Mouse (Mus musculus): Measurements from ENCODE around the gene Slc35e2.
A peak's percentile ranks its signal among the peaks of the same experiment; 100 is the strongest.

Slc35e2 gene

GRCm38 (mm10) chr4:155575521-155575920 is 25.7 kb upstream of the Slc35e2 start:
- DNase-seq (ENCODE audit: low spot score in 2 of 2), result no peak

GRCm38 (mm10) chr4:155577132-155577531 is 24.1 kb upstream of the Slc35e2 start:
- DNase-seq (ENCODE audit: low spot score in 2 of 2), result no peak

DNA sequence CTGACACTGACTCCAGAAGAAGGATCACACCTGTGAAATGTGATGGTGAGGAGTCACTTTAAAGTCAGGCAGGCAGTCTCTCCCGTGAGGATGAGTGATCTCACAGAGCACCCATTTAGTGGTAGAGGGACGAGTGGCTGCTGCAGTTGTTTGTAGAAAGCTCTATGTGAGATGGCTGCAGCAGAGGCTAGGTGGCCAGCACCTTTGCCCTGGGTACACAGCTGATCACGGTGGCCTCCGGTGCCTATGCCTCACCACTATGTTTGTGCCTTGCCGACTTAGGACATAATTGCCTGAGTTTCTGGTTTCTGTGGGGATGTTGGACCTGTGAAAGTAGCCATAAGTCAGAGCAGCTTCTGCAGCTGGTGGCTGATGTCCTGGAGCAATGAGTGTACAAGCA is 23.5 kb upstream of the Slc35e2 start:
- DNase-seq (ENCODE audit: low spot score in 2 of 2), result no peak

DNA sequence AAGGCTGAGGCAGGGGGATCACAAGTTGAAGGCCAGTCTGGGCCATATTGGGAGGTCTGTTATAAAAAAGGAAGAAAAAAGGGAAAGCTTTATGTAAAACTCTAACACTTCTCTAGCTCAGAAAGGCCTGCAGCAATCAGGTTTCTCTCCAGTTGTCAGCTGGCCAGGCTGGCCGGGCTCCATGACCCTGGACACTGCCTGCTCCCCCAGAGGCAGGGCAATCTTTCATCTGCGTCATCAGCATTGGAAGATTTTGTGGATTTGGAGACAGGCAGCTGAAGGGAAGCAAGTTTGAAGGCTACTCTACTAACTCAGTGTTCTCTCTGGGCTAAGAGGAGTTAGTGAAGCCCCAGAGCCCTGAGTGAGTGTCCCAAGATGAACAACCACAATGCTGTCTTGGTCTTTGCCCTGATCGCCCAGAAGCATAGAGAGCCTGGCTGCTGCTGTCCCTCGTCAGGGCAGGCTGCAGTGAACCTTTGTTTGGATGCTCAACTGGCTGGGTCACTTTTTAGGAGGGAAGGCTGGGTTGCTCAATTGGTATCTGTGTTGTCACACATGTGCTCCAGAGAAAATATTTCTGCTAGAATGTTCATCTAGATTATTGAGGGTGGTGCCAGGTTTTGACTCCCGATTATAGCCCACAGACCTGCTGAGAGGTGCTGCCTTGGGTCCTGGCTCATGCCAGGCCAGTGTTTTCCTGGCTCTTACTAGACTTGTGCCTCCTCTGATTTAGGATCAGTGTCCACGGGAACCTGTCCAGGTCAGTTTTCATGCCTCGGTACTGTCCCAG is 22.7 kb upstream of the Slc35e2 start:
- DNase-seq (ENCODE audit: low spot score in 2 of 2), result no peak

DNA sequence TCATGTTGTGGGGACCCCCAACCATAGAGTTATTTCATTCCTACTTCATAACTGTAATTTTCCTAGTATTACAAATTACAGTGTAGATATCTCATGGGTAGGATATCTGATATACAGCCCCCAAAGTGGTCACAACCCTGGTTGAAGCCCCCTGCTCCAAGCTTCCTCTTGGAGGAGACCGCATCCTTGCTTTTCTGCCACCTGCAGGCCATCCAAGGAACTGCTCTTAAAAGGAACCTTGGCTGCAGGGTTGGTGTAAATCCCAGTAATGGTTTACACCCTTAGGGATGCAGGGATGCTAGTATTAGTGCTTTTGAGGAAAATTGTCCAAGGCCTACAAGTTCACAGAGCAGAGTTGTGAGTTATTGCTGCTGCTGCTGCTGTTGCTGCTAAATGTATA is 20.8 kb upstream of the Slc35e2 start:
- DNase-seq (ENCODE audit: low spot score in 2 of 2), result peak in 1 of 2 experiments; percentile 34

DNA sequence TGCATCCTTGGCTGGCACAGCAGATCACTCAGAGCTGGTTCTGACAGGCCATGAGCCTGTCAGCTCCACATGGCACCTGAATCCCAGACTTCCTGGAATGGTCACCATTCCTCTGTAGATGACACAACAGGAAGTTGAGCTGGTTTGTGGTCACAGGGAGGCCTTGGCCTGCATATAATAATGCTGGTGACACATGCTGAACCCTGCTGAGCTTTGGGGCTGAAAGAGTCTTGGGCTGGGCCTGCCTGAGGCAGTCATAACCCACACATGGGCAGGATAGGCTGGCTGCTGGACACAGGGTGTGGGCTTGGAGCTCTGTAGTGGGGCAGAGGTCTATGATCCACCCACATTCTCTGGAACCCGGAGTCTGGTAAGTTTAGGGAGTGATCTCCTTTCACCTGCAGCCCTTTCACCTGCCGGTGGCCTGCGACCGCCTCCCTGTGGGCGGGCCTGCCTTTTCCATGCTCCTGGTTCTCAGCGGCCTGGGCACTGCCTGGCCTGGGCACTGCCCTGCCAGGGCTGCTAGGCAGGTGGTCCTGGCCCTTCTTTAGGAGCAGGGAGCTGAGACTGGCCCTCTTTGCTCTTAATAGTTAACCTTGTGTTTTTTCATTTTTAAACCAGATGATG is 18.8 kb upstream of the Slc35e2 start:
- DNase-seq (ENCODE audit: low spot score in 2 of 2), result no peak

DNA sequence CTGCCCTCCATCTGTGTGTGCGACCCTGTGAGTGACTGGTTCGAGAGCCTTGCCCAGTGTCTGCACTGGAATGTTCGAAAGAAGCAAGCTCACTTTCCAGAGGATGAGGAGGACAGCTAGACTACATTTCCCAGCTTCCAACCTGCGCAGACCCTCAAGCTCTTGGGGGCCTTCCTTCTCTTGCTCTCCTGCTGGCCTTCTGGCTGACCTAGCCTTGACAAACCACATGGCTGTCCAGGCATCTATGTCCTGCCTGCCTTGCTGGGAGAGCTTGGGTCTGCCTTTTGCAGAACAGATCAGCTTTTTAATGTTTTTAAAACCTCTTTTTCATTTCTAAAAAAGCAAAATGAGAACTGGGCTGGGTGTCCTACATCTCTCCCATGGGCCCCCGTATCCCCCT is 11.9 kb upstream of the Slc35e2 start:
- no peak for DNase-seq (ENCODE audit: low spot score in 2 of 2)

DNA sequence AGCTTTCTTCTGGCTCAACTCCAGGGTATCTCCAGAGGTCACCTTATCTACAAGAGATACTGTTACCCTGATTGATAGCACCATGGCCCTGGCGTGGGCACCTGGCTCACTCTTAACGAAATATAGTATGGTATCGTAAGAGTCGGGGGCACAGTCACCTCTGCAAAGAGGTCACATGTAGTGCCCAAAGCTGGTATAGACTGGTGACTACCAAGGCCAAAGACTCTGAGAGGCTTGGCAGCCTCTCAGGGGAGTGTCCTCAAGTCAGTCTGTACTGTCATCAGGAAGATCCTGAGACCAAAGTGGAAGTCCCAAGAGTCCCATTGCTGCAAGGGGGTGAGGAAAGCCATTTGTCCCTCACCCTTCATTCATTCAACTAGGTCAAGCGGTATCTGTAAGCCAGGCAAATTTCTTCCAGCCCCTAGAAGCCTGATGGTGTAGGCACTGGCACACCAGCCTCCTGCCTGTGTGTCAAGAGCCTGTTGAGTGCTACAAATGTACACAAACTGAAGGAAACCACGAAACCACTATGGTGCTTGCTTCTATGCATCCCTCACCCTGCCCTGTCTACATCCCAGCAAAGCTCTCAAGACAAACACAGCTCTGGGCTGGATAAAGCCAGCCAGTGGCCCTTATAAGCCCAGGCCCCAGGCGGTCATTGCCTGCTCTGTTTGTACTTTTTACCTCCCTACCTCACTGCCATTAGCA is 10.1 kb upstream of the Slc35e2 start:
- no peak for DNase-seq (ENCODE audit: low spot score in 2 of 2)

DNA sequence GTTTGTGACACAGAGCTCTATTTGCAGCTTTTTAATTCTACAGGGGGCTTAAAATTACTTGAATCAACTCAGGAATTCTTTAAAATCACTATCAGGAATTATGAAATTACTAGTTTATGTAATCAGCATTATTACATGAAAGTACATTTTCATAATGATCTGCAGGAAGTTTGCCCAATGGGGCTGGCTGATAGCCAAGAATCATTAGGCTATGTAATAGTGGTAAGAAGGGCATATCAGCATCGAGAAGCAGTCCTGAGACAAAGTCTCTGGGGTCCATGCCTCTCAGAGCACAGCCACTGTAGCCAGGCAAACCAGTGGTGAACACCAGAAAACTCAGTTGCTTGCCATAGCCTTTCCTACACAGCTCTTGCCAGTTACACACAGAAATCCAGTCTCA is 7.4 kb upstream of the Slc35e2 start:
- DNase-seq (ENCODE audit: low spot score in 2 of 2), result no peak

- no peak for DNase-seq (ENCODE audit: low spot score in 2 of 2)
Measured at GRCm38 (mm10) chr4:155595777-155596176, 5.4 kb upstream of the Slc35e2 start.

- no peak for DNase-seq (ENCODE audit: low spot score in 2 of 2)
Measured at GRCm38 (mm10) chr4:155596606-155597005, 4.6 kb upstream of the Slc35e2 start.

- no peak for DNase-seq (ENCODE audit: low spot score in 2 of 2)
Measured at GRCm38 (mm10) chr4:155598536-155598935, 2.7 kb upstream of the Slc35e2 start.

DNA sequence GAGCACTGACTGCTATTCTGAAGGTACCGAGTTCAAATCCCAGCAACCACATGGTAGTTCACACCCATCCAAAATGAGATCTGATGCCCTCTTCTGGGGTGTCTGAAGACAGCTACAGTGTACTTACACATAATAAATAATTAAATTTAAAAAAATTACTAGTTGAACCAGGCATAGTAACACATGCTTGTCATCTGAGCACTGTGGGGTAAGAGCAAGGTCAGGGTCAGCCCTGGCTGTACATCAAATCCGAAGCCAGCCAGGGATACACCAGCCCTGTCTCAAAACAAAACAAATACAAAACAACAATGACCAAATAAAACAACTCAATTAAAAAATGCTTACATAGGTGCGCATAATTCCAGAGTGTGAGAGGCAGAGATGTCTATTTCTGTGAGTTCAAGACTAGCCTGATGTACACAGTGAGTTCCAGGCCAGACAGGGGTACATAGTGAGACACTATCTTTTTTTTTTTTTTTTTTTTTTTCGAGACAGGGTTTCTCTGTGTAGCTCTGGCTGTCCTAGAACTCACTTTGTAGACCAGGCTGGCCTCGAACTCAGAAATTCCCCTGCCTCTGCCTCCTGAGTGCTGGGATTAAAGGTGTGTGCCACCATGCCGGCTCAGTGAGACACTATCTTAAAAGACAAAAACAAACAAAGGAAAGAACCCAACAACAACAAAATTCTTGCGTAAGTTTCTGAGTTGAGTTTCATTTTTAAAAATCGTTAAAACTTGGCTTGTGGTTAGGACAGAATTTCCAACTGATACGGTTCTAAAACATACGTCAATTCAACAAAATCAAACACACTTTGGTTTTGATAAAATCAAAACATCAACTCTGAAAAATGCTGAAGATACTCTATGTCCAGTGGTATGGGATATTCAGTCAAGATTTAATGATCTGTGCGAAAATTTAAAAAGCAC is 1.1 kb upstream of the Slc35e2 start:
- no peak for DNase-seq (ENCODE audit: low spot score in 2 of 2)

- no peak for DNase-seq (ENCODE audit: low spot score in 2 of 2)
Measured at GRCm38 (mm10) chr4:155601997-155602456, 811 bp downstream of the Slc35e2 start.

DNA sequence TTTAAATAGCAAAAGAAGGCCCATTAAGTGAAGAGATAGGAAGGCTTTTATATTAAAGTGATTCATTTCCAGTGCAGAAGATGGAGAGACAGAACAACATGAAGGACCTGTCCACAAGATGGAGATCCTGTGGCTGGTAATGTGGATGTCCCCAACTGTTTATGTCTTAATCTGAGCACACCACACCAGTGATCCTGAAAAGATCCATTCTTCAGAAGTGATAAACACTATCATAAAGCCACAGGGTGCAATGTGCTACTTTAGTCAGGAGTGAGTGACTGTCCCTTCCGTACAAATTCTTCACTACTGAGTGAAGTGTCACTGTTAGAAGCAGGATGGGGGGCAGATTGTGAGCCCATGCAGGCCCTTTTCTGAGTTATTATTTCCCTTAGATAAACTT is 1.5 kb downstream of the Slc35e2 start:
- no peak for DNase-seq (ENCODE audit: low spot score in 2 of 2)

- DNase-seq (ENCODE audit: low spot score in 2 of 2), result no peak
Measured at GRCm38 (mm10) chr4:155603801-155604200, 2.6 kb downstream of the Slc35e2 start.

- DNase-seq (ENCODE audit: low spot score in 2 of 2), result no peak
Measured at GRCm38 (mm10) chr4:155605132-155605531, 3.9 kb downstream of the Slc35e2 start.

DNA sequence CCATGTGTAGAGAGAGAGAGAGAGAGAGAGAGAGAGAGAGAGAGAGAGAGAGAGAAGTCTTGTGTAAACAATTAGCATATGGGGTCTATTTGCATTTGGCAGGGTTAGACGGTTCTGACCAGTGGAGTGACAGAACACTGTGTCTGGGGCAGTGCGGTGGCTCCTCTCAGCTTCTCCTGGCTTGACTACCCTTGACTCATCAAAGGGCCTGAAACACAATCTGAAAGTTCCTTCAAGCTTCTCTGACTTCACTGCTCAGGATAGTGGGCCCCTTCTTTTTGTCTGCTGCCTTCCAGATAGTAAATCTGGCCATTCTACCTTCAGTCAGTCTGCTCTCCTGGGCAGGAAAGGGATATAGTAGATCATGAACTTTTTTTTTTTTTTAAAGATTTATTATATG is 5.6 kb downstream of the Slc35e2 start:
- no peak for DNase-seq (ENCODE audit: low spot score in 2 of 2)

GRCm38 (mm10) chr4:155611860-155612259 is 10.6 kb downstream of the Slc35e2 start:
- DNase-seq (ENCODE audit: low spot score in 2 of 2), result no peak

DNA sequence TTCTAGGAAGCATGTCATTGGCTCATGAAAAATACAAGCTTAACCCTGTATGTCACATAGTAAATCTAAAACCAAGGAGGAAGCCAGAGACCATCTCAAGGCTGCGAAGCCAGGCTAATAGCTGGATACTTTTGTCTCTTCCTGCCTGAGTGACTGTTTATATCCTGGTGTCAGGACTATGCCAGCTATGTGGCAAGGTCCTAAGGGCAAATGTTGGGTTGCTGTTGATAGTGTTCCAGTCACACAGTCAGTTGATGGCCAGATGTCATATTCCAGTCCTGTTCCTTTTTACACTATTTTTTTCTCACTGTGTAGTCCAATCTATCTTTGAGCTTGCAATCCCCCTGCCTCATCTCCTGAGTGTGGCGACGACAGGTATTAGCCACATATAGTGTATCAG is 12.0 kb downstream of the Slc35e2 start:
- DNase-seq (ENCODE audit: low spot score in 2 of 2), result no peak

- DNase-seq (ENCODE audit: low spot score in 2 of 2), result no peak
Measured at GRCm38 (mm10) chr4:155618321-155618720, 17.1 kb downstream of the Slc35e2 start.

Data from natural killer cell, adult 2 months (primary cell).